Mouse (Mus musculus) lung, adult 2 months (tissue): ENCODE measurements at regions not wholly inside any gene's neighbourhood (a gene's known extent, or its start where the extent isn't known, plus 50 kb on each side); places are given as distances from the start of the nearest gene placed in this dataset.
A peak's percentile ranks its signal among the peaks of the same experiment; 100 is the strongest.

Experiments
- DNase-seq: peaks from one replicate; pipeline ENCODE4 v3.0.0; 2022
- H3K4me1 ChIP-seq: fragments of 200-500 bp; 2 replicates; pipeline ENCODE4 v1.6.1; 2011; ENCODE audit warnings: low read length; ENCODE audit not compliant: control insufficient read depth, insufficient read depth
- H3K4me3 ChIP-seq: fragments of 200-500 bp; replicated peaks from 2 replicates; pipeline ENCODE3; 2011; ENCODE audit warnings: low read depth, mild to moderate bottlenecking, control low read depth, low read length; ENCODE audit errors: extremely low read depth
- CTCF ChIP-seq: fragments of 200-500 bp; IDR thresholded peaks from 2 replicates; pipeline ENCODE4 v1.5.1; 2011; ENCODE audit warnings: mild to moderate bottlenecking, low read length, control low read depth; ENCODE audit not compliant: insufficient read depth
- POLR2A ChIP-seq: fragments of 200-500 bp; IDR thresholded peaks from 2 replicates; pipeline ENCODE4 v1.6.1; 2011; ENCODE audit warnings: low read depth, mild to moderate bottlenecking, control low read depth, low read length, borderline replicate concordance; ENCODE audit errors: extremely low read depth
- WGBS: fragments of 180-500 bp; shearing (Covaris S2); methylation state at CpG from one replicate; pipeline ENCODE4 v1.1.7; 2018; 5-methylcytosine and 5-hydroxymethylcytosine counted together

DNA sequence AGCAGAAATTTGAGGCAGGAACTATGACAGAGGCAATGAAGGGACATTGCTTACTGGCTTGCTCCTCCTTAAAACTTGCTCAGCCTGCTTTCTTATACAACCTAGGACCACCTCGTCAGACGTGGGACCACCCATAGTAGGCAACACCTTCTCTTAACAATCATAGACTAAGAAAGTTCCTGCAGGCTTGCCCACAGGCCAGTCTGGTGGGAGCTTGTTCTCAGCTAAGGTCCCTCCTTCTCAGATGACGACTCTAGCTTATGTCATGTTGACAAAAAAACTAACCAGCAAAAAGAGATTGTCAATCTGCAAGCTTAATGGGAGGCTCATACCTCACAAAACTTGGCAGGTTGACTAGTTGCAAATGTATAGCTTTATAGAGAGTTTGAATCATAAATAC is 56.5 kb upstream of the Lsm6 start:
- TF ChIP-seq CTCF = no peak
- no peak for TF ChIP-seq POLR2A
- WGBS = 72% methylated on average over 3 of the region's 3 CpGs
- Histone ChIP-seq H3K4me3 (no peak overlapping the region), H3K4me1 (no peaks in the 10 kb centered on the region)
- no peak for DNase-seq

DNA sequence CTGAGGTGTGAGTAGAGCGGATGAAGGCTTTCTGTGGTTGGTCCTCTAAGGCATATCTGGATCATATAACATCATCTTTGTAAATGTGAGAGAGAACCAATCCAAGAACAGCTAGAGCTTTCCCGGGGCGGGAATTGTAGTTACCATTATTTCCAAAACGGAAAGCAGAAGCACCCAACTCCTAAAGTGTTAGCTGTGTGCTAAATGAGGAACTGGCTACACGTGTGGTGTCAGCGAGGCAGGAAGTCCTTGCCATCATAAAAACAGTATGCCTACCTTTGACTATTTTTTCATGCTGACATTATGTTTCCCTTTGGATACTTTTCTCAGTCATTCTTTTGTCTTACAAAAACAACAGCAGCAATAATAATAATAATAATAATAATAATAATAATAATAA is 68.8 kb upstream of the Lsm6 start:
- no peak overlapping the region for H3K4me3 ChIP-seq
- TF ChIP-seq POLR2A (no peak), CTCF (no peak)
- no peak for DNase-seq
- H3K4me1 ChIP-seq = no peaks in the 10 kb centered on the region
- 70% methylated on average over 6 of the region's 6 CpGs for WGBS

DNA sequence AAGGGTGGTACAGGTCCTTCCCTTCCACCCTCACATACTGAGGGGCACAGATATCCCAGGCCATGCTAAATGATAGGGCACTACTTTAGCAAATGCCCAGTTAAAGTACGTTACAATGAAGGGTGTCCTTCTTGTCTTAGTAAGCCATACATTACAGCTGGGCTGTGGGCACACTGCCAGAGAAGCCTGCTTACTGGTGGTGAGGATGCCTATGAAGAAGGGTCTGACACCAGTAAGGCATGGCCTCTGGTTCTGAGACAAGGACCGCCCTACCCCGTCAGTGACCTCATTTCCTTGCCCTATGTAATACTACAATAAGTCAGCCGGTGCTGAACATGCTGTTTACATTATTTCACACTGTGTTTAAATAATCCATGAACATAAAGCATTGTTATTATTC is 69.6 kb upstream of the Lsm6 start:
- no peak for TF ChIP-seq POLR2A
- no peak for TF ChIP-seq CTCF
- 43% methylated on average over 4 of the region's 4 CpGs for WGBS

GRCm38 (mm10) chr8:78899887-78900286 is 78.9 kb upstream of the Lsm6 start:
- peak; percentile 14; the same call in 1 of the 2 replicates for TF ChIP-seq CTCF
- TF ChIP-seq POLR2A = no peak
- DNase-seq = peak; percentile 46
- H3K4me1 ChIP-seq = no peaks in the 10 kb centered on the region

More for the DNA sequence above, 69.6 kb upstream of the Lsm6 start:
- H3K4me3 ChIP-seq = no peak overlapping the region
- no peak for DNase-seq
- no peaks in the 10 kb centered on the region for H3K4me1 ChIP-seq

DNA sequence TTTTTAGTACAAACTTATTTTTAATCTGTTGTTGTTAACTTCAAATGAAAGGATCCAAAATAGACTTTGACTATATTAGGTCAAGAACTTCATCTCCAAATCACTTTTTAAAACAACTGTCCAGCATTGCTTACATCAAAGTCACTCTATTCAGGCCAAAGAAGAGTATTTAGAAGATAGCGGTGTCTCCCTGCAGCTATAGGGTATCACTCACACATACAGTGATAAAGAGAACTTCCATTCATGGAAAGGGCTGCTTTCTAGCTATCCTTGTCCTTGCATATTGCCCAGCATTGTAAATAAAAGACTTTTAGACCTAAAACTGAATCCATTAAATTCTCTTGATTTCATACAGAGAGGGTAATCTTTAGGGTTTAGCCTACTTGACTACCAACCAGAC is 82.1 kb upstream of the Lsm6 start:
- DNase-seq = no peak
- TF ChIP-seq CTCF (no peak), POLR2A (no peak)
- no peaks in the 10 kb centered on the region for H3K4me1 ChIP-seq
- WGBS = 81% methylated on average over 1 of the region's 1 CpGs
- no peak overlapping the region for H3K4me3 ChIP-seq

More at GRCm38 (mm10) chr8:78899887-78900286, 78.9 kb upstream of the Lsm6 start:
- H3K4me3 ChIP-seq = no peak overlapping the region
- 36% methylated on average over 7 of the region's 7 CpGs for WGBS

DNA sequence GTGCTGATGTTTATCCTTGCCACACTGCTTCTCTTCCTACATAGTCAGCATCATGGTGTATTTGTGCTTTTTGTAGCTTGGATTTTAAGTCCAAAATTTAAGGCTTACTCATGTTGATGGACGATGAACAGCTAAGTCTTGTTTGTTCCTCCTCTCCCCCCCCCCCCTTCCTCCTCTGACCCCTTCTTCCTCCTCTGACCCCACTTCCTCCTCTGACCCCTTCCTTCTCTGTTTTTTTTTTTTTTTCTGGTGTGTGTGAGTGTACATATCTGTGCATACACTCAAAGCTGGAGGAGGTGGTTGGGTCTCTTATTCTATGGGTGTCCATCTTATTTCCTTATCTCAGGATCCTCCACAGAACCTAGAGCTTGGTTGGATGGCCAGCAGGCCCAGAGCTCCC is 87.0 kb upstream of the Lsm6 start:
- 27% methylated on average over 1 of the region's 1 CpGs for WGBS
- TF ChIP-seq CTCF (no peak), POLR2A (no peak)
- Histone ChIP-seq H3K4me1 (no peaks in the 10 kb centered on the region), H3K4me3 (no peak overlapping the region)
- DNase-seq = no peak

DNA sequence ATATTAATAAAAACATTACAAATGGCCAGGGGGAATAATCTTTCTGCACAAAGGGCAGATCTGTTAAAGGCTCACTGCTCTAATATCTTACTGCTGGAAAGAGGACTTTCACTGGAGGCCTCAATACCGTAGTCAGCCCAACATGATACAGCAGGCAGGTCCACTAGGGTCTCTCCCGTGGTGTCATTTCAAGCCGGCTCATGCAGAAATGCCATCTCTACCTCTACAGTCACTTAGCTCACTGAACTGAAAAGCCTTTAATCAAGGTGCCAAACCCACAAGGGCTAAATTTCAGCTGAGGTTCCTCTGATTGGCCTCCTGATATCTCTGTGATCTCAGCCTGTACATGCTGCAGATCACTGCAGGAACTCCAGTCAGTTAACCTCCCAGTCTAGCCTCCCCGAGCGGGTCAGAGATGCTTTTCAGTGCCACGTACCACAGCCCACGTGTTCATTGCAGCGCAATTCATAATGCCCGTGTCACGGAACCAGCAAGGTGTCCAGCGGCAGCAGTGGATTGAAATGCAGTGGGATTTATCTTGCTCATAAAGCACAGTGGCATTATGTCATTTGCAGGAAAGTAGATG is 90.4 kb upstream of the Lsm6 start:
- Histone ChIP-seq H3K4me1 (no peaks in the 10 kb centered on the region), H3K4me3 (no peak overlapping the region)
- WGBS = 88% methylated on average over 11 of the region's 11 CpGs
- DNase-seq = no peak
- TF ChIP-seq POLR2A = no peak
- no peak for TF ChIP-seq CTCF

DNA sequence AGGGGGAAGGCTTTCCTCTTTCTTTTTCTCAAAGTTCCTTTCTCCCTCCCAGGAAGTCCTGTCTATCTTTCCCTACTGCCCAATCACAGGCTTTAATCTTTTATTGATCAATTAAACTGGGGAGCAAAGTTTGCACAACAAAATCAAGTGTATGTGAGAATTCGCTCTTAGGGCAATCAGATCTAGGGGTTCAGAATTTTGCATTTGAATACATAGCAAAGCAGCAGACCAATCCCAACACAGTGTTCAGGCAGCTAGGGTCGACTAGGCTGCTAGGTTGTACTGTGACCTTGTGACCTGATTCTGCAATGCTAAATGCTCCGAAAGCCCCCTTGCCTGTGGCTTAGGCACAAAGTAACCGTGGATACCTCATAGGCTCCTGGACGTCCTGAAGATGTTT is 91.5 kb upstream of the Lsm6 start:
- no peak for DNase-seq
- TF ChIP-seq CTCF (no peak), POLR2A (no peak)
- Histone ChIP-seq H3K4me3 (no peak overlapping the region), H3K4me1 (no peaks in the 10 kb centered on the region)
- 64% methylated on average over 5 of the region's 5 CpGs for WGBS

- DNase-seq = no peak
- TF ChIP-seq POLR2A (no peak), CTCF (no peak)
- WGBS = 92% methylated on average over 5 of the region's 5 CpGs
- Histone ChIP-seq H3K4me3 (no peak overlapping the region), H3K4me1 (no peaks in the 10 kb centered on the region)
These were observed 92.9 kb upstream of the Lsm6 start for GRCm38 (mm10) chr8:78913823-78914222.

GRCm38 (mm10) chr8:78930610-78931397 is 97.4 kb upstream of the Zfp827 start:
- WGBS = 58% methylated on average over 9 of the region's 9 CpGs
- Histone ChIP-seq H3K4me1 (no peaks in the 10 kb centered on the region), H3K4me3 (no peak overlapping the region)
- no peak for TF ChIP-seq POLR2A
- TF ChIP-seq CTCF = no peak
- no peak for DNase-seq

GRCm38 (mm10) chr8:78932069-78932468 is 96.2 kb upstream of the Zfp827 start:
- DNase-seq = no peak
- 62% methylated on average over 6 of the region's 6 CpGs for WGBS
- Histone ChIP-seq H3K4me3 (no peak overlapping the region), H3K4me1 (no peaks in the 10 kb centered on the region)
- TF ChIP-seq POLR2A (no peak), CTCF (no peak)
